Comparison of ENCODE assay signal across 19 mouse cellular contexts in the genomic region with DNA sequence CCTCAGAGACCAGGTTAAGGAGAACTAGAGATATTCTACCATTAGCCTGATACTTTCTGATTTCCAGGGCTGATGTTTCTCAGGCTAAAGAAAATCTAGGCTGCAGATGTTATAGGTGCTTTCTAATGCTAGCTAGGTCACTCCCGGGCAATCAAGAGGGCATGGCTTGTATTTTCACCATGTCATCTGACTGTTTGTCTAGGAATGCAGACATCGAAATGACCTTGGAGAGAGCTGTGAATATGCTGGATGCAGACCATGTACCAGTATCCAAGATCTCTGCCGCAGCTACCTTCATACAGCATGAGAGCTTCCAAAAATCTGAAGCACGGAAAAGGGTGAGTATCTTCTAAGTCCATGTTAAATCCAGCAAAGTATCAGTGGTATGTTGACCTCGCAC. TPM values are rescaled to one million over a fixed set of nuclear protein-coding genes. Genes with fewer than 3 reads are reported as not detected.
"Had no signal": no experiment of that assay in that cellular context is flagged by ENCODE, and none has a peak within 500 bp of the region (broad histone marks: within the 10 kb centered on the region; RNA-seq: fewer than 3 reads in every experiment).

No protein-coding gene starts in this region.

- H3K36me3 ChIP-seq: midbrain, embryonic 12.5 days; neural tube, embryonic 13.5 days; neural tube, embryonic 15.5 days had no signal

- H3K4me2 ChIP-seq: lung, embryonic 14.5 days; midbrain, embryonic 12.5 days; neural tube, embryonic 13.5 days; neural tube, embryonic 15.5 days had no signal

- H3K4me1 ChIP-seq: midbrain, embryonic 10.5 days; midbrain, embryonic 12.5 days; neural tube, embryonic 13.5 days; neural tube, embryonic 15.5 days had no signal

- H3K27me3 ChIP-seq: midbrain, embryonic 12.5 days; neural tube, embryonic 13.5 days; neural tube, embryonic 15.5 days had no signal

- ATAC-seq: midbrain, embryonic 16.5 days had no signal

- H3K9ac ChIP-seq: lung, embryonic 14.5 days; midbrain, embryonic 12.5 days; neural tube, embryonic 13.5 days; neural tube, embryonic 15.5 days had no signal

- DNase-seq: lung, embryonic 14.5 days; lung, postnatal 10 days; lung, postnatal 4 days; midbrain, embryonic 14.5 days; retina, postnatal 1 day; right cerebral cortex, adult 18-20 months; right cerebral cortex, postnatal 25 days; right cerebral cortex, postnatal 4 days; spleen, adult 18-20 months; thymus, adult 18-20 months; thymus, postnatal 14 days; thymus, postnatal 36 days had no signal

- H3K27ac ChIP-seq: midbrain, embryonic 10.5 days; midbrain, embryonic 12.5 days; neural tube, embryonic 13.5 days; neural tube, embryonic 15.5 days had no signal

- H3K9me3 ChIP-seq: midbrain, embryonic 10.5 days; midbrain, embryonic 12.5 days; neural tube, embryonic 13.5 days; neural tube, embryonic 15.5 days had no signal

- H3K4me3 ChIP-seq: midbrain, embryonic 10.5 days; midbrain, embryonic 12.5 days; myocyte; neural tube, embryonic 13.5 days; neural tube, embryonic 15.5 days had no signal

RNA-seq across cellular contexts. Expression of a gene that starts 17.3 kb away (rescaled TPM):
- total RNA-seq: megakaryocyte, adult 5-6 weeks had no signal
